Mouse (Mus musculus) spleen, postnatal 10 days (tissue): ENCODE data around the gene Acbd7.

Experiments
- DNase-seq, 2 experiments: peaks; one replicate each; pipeline ENCODE4 v3.0.0; 2021 to 2022; ENCODE audit warnings: low spot score in 2 of 2

The Acbd7 gene

DNA sequence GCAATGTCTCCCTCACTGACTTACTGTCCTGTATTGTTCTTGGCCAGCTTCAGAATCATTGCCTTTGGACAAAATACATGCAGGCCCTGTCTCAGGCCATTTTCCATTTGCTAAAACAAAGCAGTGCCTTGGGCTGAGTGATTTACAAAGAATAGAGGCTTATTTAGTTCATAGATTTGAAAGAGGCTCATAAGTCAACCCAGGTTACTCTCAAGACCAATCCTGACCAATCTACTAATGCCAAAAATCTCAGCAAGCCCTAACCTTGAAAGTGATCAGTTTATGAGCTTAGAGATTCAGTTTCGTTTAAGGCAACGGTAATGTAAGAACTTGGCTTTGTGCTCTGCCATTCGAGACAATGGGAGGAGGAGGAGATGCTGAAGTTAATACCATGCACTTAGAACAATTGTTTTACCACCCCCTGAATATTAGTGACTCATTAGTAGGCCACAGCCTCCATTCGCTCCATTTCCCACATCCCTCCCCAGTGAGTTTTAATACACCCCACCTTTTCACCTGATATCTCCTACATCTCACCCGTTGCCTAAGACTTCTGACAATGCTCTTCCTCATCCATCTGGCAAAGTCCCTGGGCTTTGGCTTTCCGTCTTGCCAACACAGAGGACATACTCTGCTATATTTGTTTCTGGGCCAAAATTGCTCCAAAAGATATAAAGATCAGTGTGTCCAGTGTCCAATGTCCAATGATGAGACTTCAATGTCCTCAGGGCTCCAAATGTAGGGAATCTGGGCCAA is 51.3 kb downstream of the Acbd7 start:
- no peak for DNase-seq
